Comparison of ENCODE assay signal across 9 mouse cellular contexts in the genomic region with DNA sequence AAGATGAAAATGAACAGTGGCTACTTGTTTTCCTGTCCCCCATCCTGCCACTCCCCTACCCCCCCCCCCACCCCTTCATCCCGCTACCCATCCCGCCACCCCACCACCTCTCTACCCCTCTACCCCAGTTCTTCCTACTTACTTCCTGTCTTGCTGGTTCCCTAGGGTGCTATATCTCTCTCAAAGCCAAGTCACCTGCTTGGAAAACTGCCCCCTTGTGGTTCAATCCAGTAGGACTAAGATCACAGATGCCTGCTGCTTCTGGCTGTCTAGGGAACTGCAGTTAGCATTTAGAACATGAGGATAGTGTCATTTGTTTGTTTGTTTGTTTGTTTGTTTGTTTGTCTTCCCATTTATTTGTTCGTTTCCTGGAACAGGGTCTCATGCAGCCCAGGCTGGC.
A peak's percentile ranks its signal among the peaks of the same experiment; 100 is the strongest.
DNase-seq lines count a peak whose midpoint lies in the region; ATAC-seq and TF ChIP-seq lines count a peak whose summit lies in the region.
"Had no signal": no experiment of that assay in that cellular context is flagged by ENCODE, and none has a peak within 500 bp of the region (broad histone marks: within the 10 kb centered on the region; RNA-seq: fewer than 3 reads in every experiment).

No protein-coding gene starts in this region.

- DNase-seq in forebrain, postnatal 0 days, result peak; percentile 69
- DNase-seq in liver, adult 2 months (ENCODE audit: extremely low read depth, low read depth, low spot score), result peak; percentile 19
- no peak for DNase-seq in liver
- peak; percentile 66 for DNase-seq in brain, embryonic 14.5 days (ENCODE audit: low read depth)
- DNase-seq in left cerebral cortex, adult 2 months (ENCODE audit: extremely low spot score in 1 of 2, low spot score in 2 of 2), result peak; percentile 37 to 63
- DNase-seq in spleen, postnatal 4 days (ENCODE audit: low spot score in 2 of 2), result no peak
- no peak for DNase-seq in natural killer cell, adult 2 months (ENCODE audit: low spot score in 2 of 2)

- no peak overlapping the region for H3K4me2 ChIP-seq in forebrain, postnatal 0 days (ENCODE audit: low read depth)
- no peak overlapping the region for H3K4me2 ChIP-seq in forebrain, embryonic 15.5 days (replicated peaks)
- H3K4me2 ChIP-seq: liver, embryonic 15.5 days had no signal

- H3K79me2 ChIP-seq in liver, adult 2 months (ENCODE audit: control insufficient read depth, insufficient read depth, low read length), result no peaks in the 10 kb centered on the region

- H3K27me3 ChIP-seq in forebrain, postnatal 0 days (ENCODE audit: insufficient read depth, low read length), result no peaks in the 10 kb centered on the region
- no peaks in the 10 kb centered on the region for H3K27me3 ChIP-seq in forebrain, embryonic 15.5 days
- no peaks in the 10 kb centered on the region for H3K27me3 ChIP-seq in liver, adult 2 months (ENCODE audit: control insufficient read depth, insufficient read depth, low read length)
- H3K27me3 ChIP-seq: liver, embryonic 15.5 days had no signal

- ATAC-seq in forebrain, postnatal 0 days, result peak; percentile 50
- no peak for ATAC-seq in forebrain, embryonic 15.5 days (replicated peaks)

- peak; percentile 90 for TF ChIP-seq CTCF in forebrain, postnatal 0 days (IDR thresholded peaks at IDR 0.05; ENCODE audit: low read depth)
- peak; percentile 43 for TF ChIP-seq CTCF in liver, adult 2 months (IDR thresholded peaks at IDR 0.05; ENCODE audit: low read depth, low read length)
- TF ChIP-seq CTCF in brain, embryonic 14.5 days (IDR thresholded peaks at IDR 0.05; ENCODE audit: borderline replicate concordance, extremely low read depth, insufficient read depth, insufficient read length), result peak; percentile 75; the same call in 1 of the 2 replicates
- peak; percentile 73 for TF ChIP-seq CTCF in left cerebral cortex, adult 2 months (IDR thresholded peaks at IDR 0.05)

- H3K4me1 ChIP-seq in forebrain, postnatal 0 days (ENCODE audit: insufficient read depth), result no peaks in the 10 kb centered on the region
- no peaks in the 10 kb centered on the region for H3K4me1 ChIP-seq in forebrain, embryonic 15.5 days
- no peaks in the 10 kb centered on the region for H3K4me1 ChIP-seq in liver, adult 2 months (ENCODE audit: control insufficient read depth, insufficient read depth, low read length)
- H3K4me1 ChIP-seq: liver, embryonic 15.5 days had no signal

- no peak overlapping the region for H3K9ac ChIP-seq in forebrain, postnatal 0 days
- H3K9ac ChIP-seq in forebrain, embryonic 15.5 days (replicated peaks), result no peak overlapping the region
- H3K9ac ChIP-seq in liver, adult 2 months (ENCODE audit: low read depth, low read length), result no peak overlapping the region
- H3K9ac ChIP-seq: liver, embryonic 15.5 days had no signal

- WGBS in forebrain, postnatal 0 days, result 41% methylated on average over 3 of the region's 3 CpGs
- 51% methylated on average over 3 of the region's 3 CpGs for WGBS in forebrain, embryonic 15.5 days
- WGBS in liver, adult 2 months, result 54% methylated on average over 3 of the region's 3 CpGs

- H3K9me3 ChIP-seq in forebrain, postnatal 0 days (ENCODE audit: low read length), result no peaks in the 10 kb centered on the region
- H3K9me3 ChIP-seq in forebrain, embryonic 15.5 days, result no peaks in the 10 kb centered on the region
- H3K9me3 ChIP-seq: liver, embryonic 15.5 days had no signal

- H3K4me3 ChIP-seq in forebrain, postnatal 0 days (ENCODE audit: low read depth, low read length), result no peak overlapping the region
- no peak overlapping the region for H3K4me3 ChIP-seq in forebrain, embryonic 15.5 days
- no peak overlapping the region for H3K4me3 ChIP-seq in liver, adult 2 months (ENCODE audit: insufficient read depth, low read depth, low read length)
- no peak overlapping the region for H3K4me3 ChIP-seq in left cerebral cortex, adult 2 months
- H3K4me3 ChIP-seq: liver, embryonic 15.5 days had no signal

- no peak for TF ChIP-seq POLR2A in liver, adult 2 months (IDR thresholded peaks at IDR 0.05; ENCODE audit: extremely low read depth, insufficient read depth, low read length)
- no peak for TF ChIP-seq POLR2A in brain, embryonic 14.5 days (IDR thresholded peaks at IDR 0.05; ENCODE audit: borderline replicate concordance, extremely low read depth, insufficient read depth, insufficient read length, poor library complexity, severe bottlenecking)

- intact Hi-C loops in left cerebral cortex, adult 2 months (cut with DNase I), result loop anchor here (5.0 to 10.0 kb wide), 2 partner anchors 213 to 645 kb away; no protein-coding TSS in a partner anchor

- no peak overlapping the region for H3K27ac ChIP-seq in forebrain, postnatal 0 days (ENCODE audit: low read depth, low read length)
- no peak overlapping the region for H3K27ac ChIP-seq in forebrain, embryonic 15.5 days (replicated peaks)
- no peak overlapping the region for H3K27ac ChIP-seq in liver, adult 2 months (replicated peaks; ENCODE audit: insufficient read depth, low read depth, low read length)
- H3K27ac ChIP-seq in left cerebral cortex, adult 2 months, result no peak overlapping the region
- H3K27ac ChIP-seq: liver, embryonic 15.5 days had no signal

- H3K36me3 ChIP-seq in forebrain, postnatal 0 days (ENCODE audit: insufficient read depth), result no peaks in the 10 kb centered on the region
- no peaks in the 10 kb centered on the region for H3K36me3 ChIP-seq in forebrain, embryonic 15.5 days
- no peaks in the 10 kb centered on the region for H3K36me3 ChIP-seq in liver, adult 2 months (ENCODE audit: control insufficient read depth, insufficient read depth, low read length)
- H3K36me3 ChIP-seq: liver, embryonic 15.5 days had no signal

Comparison
In these comparisons a context has a peak if more than half of its experiments do, and no peak if none do; other contexts are left out.
1. DNase-seq: peak in forebrain, postnatal 0 days (single experiment), liver, adult 2 months (single experiment), brain, embryonic 14.5 days (single experiment) and left cerebral cortex, adult 2 months (2 of 2); none in liver (single experiment), spleen, postnatal 4 days (0 of 2) and natural killer cell, adult 2 months (0 of 2).
2. Peak in every context shown above with its lines, with median percentiles within 50 percentile points of each other: CTCF ChIP-seq.